Mouse (Mus musculus): ENCODE data around the gene Tpra1. TPM values are rescaled to one million over a fixed set of nuclear protein-coding genes. Genes with fewer than 3 reads are reported as not detected.

The Tpra1 gene
- polyA plus RNA-seq, 1 experiment from 2014 or later = 32.2 TPM

- peaks cover 40% of the 10 kb centered on the region for H3K36me3 ChIP-seq (replicated peaks; ENCODE audit: insufficient read depth, low read length)
- peak overlapping the region; percentile 69 for H3K4me3 ChIP-seq (ENCODE audit: low read depth, low read length)
- H3K27ac ChIP-seq (ENCODE audit: low read depth) = no peak overlapping the region
- peaks cover 22% of the 10 kb centered on the region for H3K4me1 ChIP-seq (ENCODE audit: insufficient read depth)
- peak overlapping the region; percentile 88 for H3K4me2 ChIP-seq (ENCODE audit: low read depth, low read length)
- peak overlapping the region; percentile 82 for H3K9ac ChIP-seq (replicated peaks)
- 65% methylated on average over 7 of the region's 7 CpGs for WGBS (ENCODE audit: insufficient replicate concordance)
- no peak for ATAC-seq
- TF ChIP-seq EP300 (IDR thresholded peaks at IDR 0.05; ENCODE audit: low read depth) (no peak), CTCF (IDR thresholded peaks at IDR 0.05; ENCODE audit: low read depth) (no peak)
- no peak for DNase-seq
- H3K27me3 ChIP-seq (ENCODE audit: insufficient read depth, low read length) = no peaks in the 10 kb centered on the region
- H3K9me3 ChIP-seq (ENCODE audit: low read length) = no peaks in the 10 kb centered on the region
Observed at GRCm38 (mm10) chr6:88897246-88897645, 4.8 kb upstream of the Tpra1 start.

GRCm38 (mm10) chr6:88898534-88899048, 3.5 kb upstream of the Tpra1 start, which contains the start of gene Mcm2:
Gene Mcm2, minus strand, starts transcription at chr6:88898780.
- DNase-seq = peak; percentile 99
- H3K27ac ChIP-seq (ENCODE audit: low read depth) = peak within 1 kb of the TSS; percentile 63
- 0% methylated on average over 33 of the region's 33 CpGs for WGBS (ENCODE audit: insufficient replicate concordance)

GRCm38 (mm10) chr6:88899086-88899485, 3.0 kb upstream of the Tpra1 start:
- H3K4me2 ChIP-seq (ENCODE audit: low read depth, low read length) = peak overlapping the region; percentile 88
- ATAC-seq (no peak), DNase-seq (no peak)
- peak overlapping the region; percentile 69; the same call in 1 of the 2 replicates for H3K4me3 ChIP-seq (ENCODE audit: low read depth, low read length)
- H3K36me3 ChIP-seq (replicated peaks; ENCODE audit: insufficient read depth, low read length) = peaks cover 24% of the 10 kb centered on the region
- H3K9me3 ChIP-seq (ENCODE audit: low read length) = no peaks in the 10 kb centered on the region
- 0 out of 2 replicates have a peak overlapping the region, but pooled peaks have one; percentile 82 for H3K9ac ChIP-seq (replicated peaks)
- no peak for TF ChIP-seq EP300 (IDR thresholded peaks at IDR 0.05; ENCODE audit: low read depth)
- TF ChIP-seq CTCF (IDR thresholded peaks at IDR 0.05; ENCODE audit: low read depth) = no peak
- H3K4me1 ChIP-seq (ENCODE audit: insufficient read depth) = peaks cover 34% of the 10 kb centered on the region
- 56% methylated on average over 4 of the region's 4 CpGs for WGBS (ENCODE audit: insufficient replicate concordance)
- no peak overlapping the region for H3K27ac ChIP-seq (ENCODE audit: low read depth)
- H3K27me3 ChIP-seq (ENCODE audit: insufficient read depth, low read length) = no peaks in the 10 kb centered on the region

More at GRCm38 (mm10) chr6:88898534-88899048, 3.5 kb upstream of the Tpra1 start, which contains the start of gene Mcm2:
- peak within 1 kb of the TSS; percentile 88 for H3K4me2 ChIP-seq (ENCODE audit: low read depth, low read length)
- H3K9ac ChIP-seq (replicated peaks) = peak within 1 kb of the TSS; percentile 82
- peak; percentile 70 for ATAC-seq
- no peak for TF ChIP-seq EP300 (IDR thresholded peaks at IDR 0.05; ENCODE audit: low read depth)
- TF ChIP-seq CTCF (IDR thresholded peaks at IDR 0.05; ENCODE audit: low read depth) = 0 out of 2 replicates have a peak, but pooled peaks have one; percentile 4
- H3K27me3 ChIP-seq (ENCODE audit: insufficient read depth, low read length) = no peaks in the 10 kb centered on the region
- H3K4me3 ChIP-seq (ENCODE audit: low read depth, low read length) = peak within 1 kb of the TSS; percentile 69
- H3K4me1 ChIP-seq (ENCODE audit: insufficient read depth) = peaks cover 29% of the 10 kb centered on the region
- no peaks in the 10 kb centered on the region for H3K9me3 ChIP-seq (ENCODE audit: low read length)
- H3K36me3 ChIP-seq (replicated peaks; ENCODE audit: insufficient read depth, low read length) = peaks cover 27% of the 10 kb centered on the region

GRCm38 (mm10) chr6:88899628-88900027, 2.4 kb upstream of the Tpra1 start:
- no peaks in the 10 kb centered on the region for H3K27me3 ChIP-seq (ENCODE audit: insufficient read depth, low read length)
- H3K4me2 ChIP-seq (ENCODE audit: low read depth, low read length) = no peak overlapping the region
- H3K4me3 ChIP-seq (ENCODE audit: low read depth, low read length) = no peak overlapping the region
- ATAC-seq (no peak), DNase-seq (no peak)
- WGBS (ENCODE audit: insufficient replicate concordance) = 85% methylated on average over 2 of the region's 2 CpGs
- H3K4me1 ChIP-seq (ENCODE audit: insufficient read depth) = peaks cover 39% of the 10 kb centered on the region
- H3K27ac ChIP-seq (ENCODE audit: low read depth) = no peak overlapping the region
- H3K36me3 ChIP-seq (replicated peaks; ENCODE audit: insufficient read depth, low read length) = peaks cover 20% of the 10 kb centered on the region
- H3K9ac ChIP-seq (replicated peaks) = no peak overlapping the region
- TF ChIP-seq CTCF (IDR thresholded peaks at IDR 0.05; ENCODE audit: low read depth) = no peak
- no peaks in the 10 kb centered on the region for H3K9me3 ChIP-seq (ENCODE audit: low read length)

GRCm38 (mm10) chr6:88901471-88901870, 580 bp upstream of the Tpra1 start:
- H3K9ac ChIP-seq (replicated peaks) = peak overlapping the region; percentile 85
- WGBS (ENCODE audit: insufficient replicate concordance) = 4% methylated on average over 5 of the region's 5 CpGs
- H3K36me3 ChIP-seq (replicated peaks; ENCODE audit: insufficient read depth, low read length) = peaks cover 4% of the 10 kb centered on the region; the same call in 1 of the 2 replicates
- no peaks in the 10 kb centered on the region for H3K9me3 ChIP-seq (ENCODE audit: low read length)
- peaks cover 56% of the 10 kb centered on the region for H3K4me1 ChIP-seq (ENCODE audit: insufficient read depth)
- TF ChIP-seq EP300 (IDR thresholded peaks at IDR 0.05; ENCODE audit: low read depth) (no peak), CTCF (IDR thresholded peaks at IDR 0.05; ENCODE audit: low read depth) (no peak)
- H3K27me3 ChIP-seq (ENCODE audit: insufficient read depth, low read length) = no peaks in the 10 kb centered on the region
- ATAC-seq = peak; percentile 2; the same call in 1 of the 2 replicates
- H3K4me2 ChIP-seq (ENCODE audit: low read depth, low read length) = peak overlapping the region; percentile 97
- peak overlapping the region; percentile 75 for H3K4me3 ChIP-seq (ENCODE audit: low read depth, low read length)
- H3K27ac ChIP-seq (ENCODE audit: low read depth) = peak overlapping the region; percentile 86
- DNase-seq = no peak

- ATAC-seq (no peak), DNase-seq (no peak)
- H3K9ac ChIP-seq (replicated peaks) = peak overlapping the region; percentile 85
- peak overlapping the region; percentile 97 for H3K4me2 ChIP-seq (ENCODE audit: low read depth, low read length)
- peaks cover 57% of the 10 kb centered on the region for H3K4me1 ChIP-seq (ENCODE audit: insufficient read depth)
- H3K27ac ChIP-seq (ENCODE audit: low read depth) = peak overlapping the region; percentile 92; the same call in 1 of the 2 replicates
- H3K36me3 ChIP-seq (replicated peaks; ENCODE audit: insufficient read depth, low read length) = peaks cover 14% of the 10 kb centered on the region
- WGBS (ENCODE audit: insufficient replicate concordance) = 52% methylated on average over 5 of the region's 5 CpGs
- no peak for TF ChIP-seq CTCF (IDR thresholded peaks at IDR 0.05; ENCODE audit: low read depth)
- no peak for TF ChIP-seq EP300 (IDR thresholded peaks at IDR 0.05; ENCODE audit: low read depth)
- H3K27me3 ChIP-seq (ENCODE audit: insufficient read depth, low read length) = no peaks in the 10 kb centered on the region
- H3K4me3 ChIP-seq (ENCODE audit: low read depth, low read length) = peak overlapping the region; percentile 75
- no peaks in the 10 kb centered on the region for H3K9me3 ChIP-seq (ENCODE audit: low read length)
Observed at GRCm38 (mm10) chr6:88903708-88904107, 1.7 kb downstream of the Tpra1 start.
